Mouse (Mus musculus): ENCODE results near the gene Il12a. TPM values are rescaled to one million over a fixed set of nuclear protein-coding genes. Genes with fewer than 3 reads are reported as not detected.

Gene Il12a
- not detected in 2 replicates for total RNA-seq (2014; rRNA removed)
- polyA plus RNA-seq (2015; fragmentation: Nextera tagmentation; extraction: Ambion mirVana): 0.48 and 0.68 TPM in 2 replicates

DNA sequence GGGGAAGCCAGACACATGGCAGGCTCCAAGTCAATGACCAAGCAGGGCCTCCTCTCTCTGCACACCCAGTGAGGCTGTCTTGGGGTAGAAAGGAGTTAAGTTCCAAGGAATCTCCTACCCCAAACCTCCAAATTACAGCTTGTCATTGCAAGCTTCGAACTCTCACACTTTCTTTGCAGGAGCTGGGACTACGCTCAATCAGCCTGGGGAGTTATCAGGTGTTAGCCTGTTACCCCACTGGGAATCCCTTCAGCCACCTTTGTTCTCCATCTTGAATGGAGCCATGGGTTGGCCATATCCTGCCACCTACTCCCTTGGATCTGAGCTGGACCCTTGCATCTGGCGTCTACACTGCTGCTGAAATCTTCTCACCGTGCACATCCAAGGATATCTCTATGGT lies at the start of gene Il12a:
TSS of gene Il12a (plus strand) at position 301 of the 400 bp plus-strand sequence.
- Histone ChIP-seq H3K4me2 (ENCODE audit: low read depth, low read length) (no peak within 1 kb of the TSS), H3K27ac (no peak within 1 kb of the TSS), H3K9ac (replicated peaks; ENCODE audit: low read length) (no peak within 1 kb of the TSS), H3K4me3 (ENCODE audit: low read length) (no peak within 1 kb of the TSS), H3K9me3 (ENCODE audit: low read length) (no peaks in the 10 kb centered on the region), H3K27me3 (ENCODE audit: insufficient read depth, low read length) (no peaks in the 10 kb centered on the region), H3K36me3 (ENCODE audit: insufficient read depth, low read length) (no peaks in the 10 kb centered on the region), H3K4me1 (ENCODE audit: insufficient read depth, low read length) (peaks cover 5% of the 10 kb centered on the region; the same call in 1 of the 2 replicates)
- no peak for ATAC-seq
- TF ChIP-seq CTCF (IDR thresholded peaks at IDR 0.05; ENCODE audit: low read depth): no peak
- WGBS: 99% methylated on average over 4 of the region's 4 CpGs
- DNase-seq (ENCODE audit: low spot score): no peak

DNA sequence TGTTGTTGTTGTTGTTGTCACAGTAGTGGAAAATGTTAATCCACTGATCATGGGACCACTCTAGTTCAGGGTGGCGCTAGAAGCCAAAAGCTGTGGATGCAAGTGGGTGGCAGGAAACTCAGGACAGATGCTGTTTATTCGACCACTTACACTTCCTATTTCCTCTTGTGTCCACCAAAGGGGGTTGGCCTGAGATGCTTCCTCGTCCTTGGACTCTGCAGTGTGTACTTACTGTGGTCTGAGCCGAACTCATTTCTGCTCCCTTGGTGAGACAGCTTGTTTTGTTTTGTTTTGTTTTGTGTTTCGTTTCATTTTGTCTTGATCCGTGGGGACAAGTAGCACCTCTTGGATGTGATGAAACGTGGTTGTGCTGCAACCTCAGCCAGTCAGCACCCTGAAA lies 47.5 kb upstream of the Il12a start:
- Histone ChIP-seq H3K9ac (replicated peaks; ENCODE audit: low read length) (no peak overlapping the region), H3K27me3 (ENCODE audit: insufficient read depth, low read length) (no peaks in the 10 kb centered on the region), H3K4me2 (ENCODE audit: low read depth, low read length) (no peak overlapping the region), H3K36me3 (ENCODE audit: insufficient read depth, low read length) (no peaks in the 10 kb centered on the region), H3K9me3 (ENCODE audit: low read length) (no peaks in the 10 kb centered on the region), H3K4me1 (ENCODE audit: insufficient read depth, low read length) (no peaks in the 10 kb centered on the region), H3K27ac (no peak overlapping the region), H3K4me3 (ENCODE audit: low read length) (no peak overlapping the region)
- 88% methylated on average over 7 of the region's 7 CpGs for WGBS
- ATAC-seq (no peak), DNase-seq (ENCODE audit: low spot score) (no peak)
- no peak for TF ChIP-seq CTCF (IDR thresholded peaks at IDR 0.05; ENCODE audit: low read depth)

DNA sequence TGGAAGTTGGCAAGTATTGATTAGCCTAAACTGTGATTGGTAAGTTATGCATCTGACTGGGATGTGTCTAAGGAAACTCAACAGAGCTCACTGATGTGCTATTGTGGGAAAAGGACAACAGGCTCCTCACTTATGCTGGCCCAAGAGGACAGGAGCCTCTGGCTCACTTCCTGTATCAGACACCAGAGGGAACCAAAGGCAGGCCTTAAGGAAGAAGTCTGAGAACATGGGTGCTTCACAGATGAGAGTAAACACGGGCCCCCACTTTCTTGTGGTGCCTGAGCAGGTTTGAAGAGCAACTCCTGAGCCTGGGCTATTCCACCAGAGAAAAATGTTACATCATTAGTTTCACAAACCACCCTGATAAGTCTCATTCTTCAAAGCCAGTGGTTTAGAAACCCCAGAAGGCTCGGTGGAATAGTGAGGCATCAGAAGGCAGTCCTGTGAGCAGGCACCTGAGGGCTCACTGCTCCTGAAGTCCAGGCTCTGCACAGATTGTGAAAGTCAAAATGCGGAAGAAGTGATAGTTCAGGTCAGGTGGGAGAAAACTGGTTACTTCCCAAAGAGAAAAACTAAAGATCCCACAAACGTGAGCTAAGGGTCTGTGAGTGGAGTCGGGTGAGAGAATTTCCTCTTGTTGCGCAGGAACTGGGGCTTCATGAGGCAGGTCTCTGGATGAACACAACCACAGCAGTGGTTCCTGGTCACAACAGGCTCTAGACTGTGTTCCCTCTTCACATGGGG lies 43.9 kb upstream of the Il12a start:
- Histone ChIP-seq H3K9ac (replicated peaks; ENCODE audit: low read length) (no peak overlapping the region), H3K9me3 (ENCODE audit: low read length) (no peaks in the 10 kb centered on the region), H3K36me3 (ENCODE audit: insufficient read depth, low read length) (no peaks in the 10 kb centered on the region), H3K4me1 (ENCODE audit: insufficient read depth, low read length) (no peaks in the 10 kb centered on the region), H3K27ac (no peak overlapping the region), H3K4me3 (ENCODE audit: low read length) (no peak overlapping the region), H3K4me2 (ENCODE audit: low read depth, low read length) (no peak overlapping the region), H3K27me3 (ENCODE audit: insufficient read depth, low read length) (no peaks in the 10 kb centered on the region)
- ATAC-seq: no peak
- 89% methylated on average over 6 of the region's 6 CpGs for WGBS
- peak; percentile 49 for TF ChIP-seq CTCF (IDR thresholded peaks at IDR 0.05; ENCODE audit: low read depth)
- DNase-seq (ENCODE audit: low spot score): peak; percentile 12

DNA sequence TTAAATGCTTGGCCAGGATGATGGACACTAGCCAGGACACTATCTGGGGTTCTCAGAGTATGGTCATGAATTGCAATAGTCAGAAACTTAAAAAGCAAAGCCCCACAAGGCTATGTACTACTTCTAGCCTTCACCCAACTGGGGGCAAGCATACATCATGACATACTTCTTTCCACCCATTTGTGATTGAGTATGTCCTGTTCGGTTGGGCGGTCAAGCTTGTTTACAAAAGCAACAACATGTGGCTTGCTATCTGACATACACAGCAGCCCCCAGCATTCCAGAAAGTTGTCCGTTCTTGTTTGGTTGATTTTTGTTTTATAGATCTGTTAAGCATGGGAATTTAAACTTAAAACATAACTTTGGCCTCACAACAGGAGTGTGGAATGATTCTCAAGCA lies 43.2 kb upstream of the Il12a start:
- Histone ChIP-seq H3K4me1 (ENCODE audit: insufficient read depth, low read length) (no peaks in the 10 kb centered on the region), H3K9me3 (ENCODE audit: low read length) (no peaks in the 10 kb centered on the region), H3K27ac (no peak overlapping the region), H3K4me3 (ENCODE audit: low read length) (no peak overlapping the region), H3K36me3 (ENCODE audit: insufficient read depth, low read length) (no peaks in the 10 kb centered on the region), H3K27me3 (ENCODE audit: insufficient read depth, low read length) (no peaks in the 10 kb centered on the region), H3K4me2 (ENCODE audit: low read depth, low read length) (no peak overlapping the region), H3K9ac (replicated peaks; ENCODE audit: low read length) (no peak overlapping the region)
- no peak for TF ChIP-seq CTCF (IDR thresholded peaks at IDR 0.05; ENCODE audit: low read depth)
- ATAC-seq (no peak), DNase-seq (ENCODE audit: low spot score) (no peak)
- WGBS: 95% methylated on average over 3 of the region's 3 CpGs

DNA sequence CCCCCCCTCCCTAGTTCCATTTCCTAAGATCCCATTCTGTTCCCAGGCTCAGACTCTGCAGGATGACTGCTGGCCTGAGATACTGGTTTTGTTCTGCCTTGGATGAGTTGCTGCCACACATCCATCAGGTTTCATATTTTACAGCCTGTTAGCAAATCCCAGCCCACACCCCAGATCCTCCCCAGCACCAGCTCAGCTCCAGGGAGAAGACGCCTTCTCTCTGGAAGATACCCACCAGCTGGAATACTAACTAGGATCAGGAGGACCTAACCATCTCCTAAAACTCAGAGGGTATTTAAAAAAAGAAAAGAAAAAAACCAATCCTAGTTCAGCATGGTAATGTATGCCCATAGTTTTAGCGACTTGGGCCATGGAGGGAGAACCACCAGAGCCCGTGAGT lies 40.2 kb upstream of the Il12a start:
- WGBS: 92% methylated on average over 3 of the region's 3 CpGs

DNA sequence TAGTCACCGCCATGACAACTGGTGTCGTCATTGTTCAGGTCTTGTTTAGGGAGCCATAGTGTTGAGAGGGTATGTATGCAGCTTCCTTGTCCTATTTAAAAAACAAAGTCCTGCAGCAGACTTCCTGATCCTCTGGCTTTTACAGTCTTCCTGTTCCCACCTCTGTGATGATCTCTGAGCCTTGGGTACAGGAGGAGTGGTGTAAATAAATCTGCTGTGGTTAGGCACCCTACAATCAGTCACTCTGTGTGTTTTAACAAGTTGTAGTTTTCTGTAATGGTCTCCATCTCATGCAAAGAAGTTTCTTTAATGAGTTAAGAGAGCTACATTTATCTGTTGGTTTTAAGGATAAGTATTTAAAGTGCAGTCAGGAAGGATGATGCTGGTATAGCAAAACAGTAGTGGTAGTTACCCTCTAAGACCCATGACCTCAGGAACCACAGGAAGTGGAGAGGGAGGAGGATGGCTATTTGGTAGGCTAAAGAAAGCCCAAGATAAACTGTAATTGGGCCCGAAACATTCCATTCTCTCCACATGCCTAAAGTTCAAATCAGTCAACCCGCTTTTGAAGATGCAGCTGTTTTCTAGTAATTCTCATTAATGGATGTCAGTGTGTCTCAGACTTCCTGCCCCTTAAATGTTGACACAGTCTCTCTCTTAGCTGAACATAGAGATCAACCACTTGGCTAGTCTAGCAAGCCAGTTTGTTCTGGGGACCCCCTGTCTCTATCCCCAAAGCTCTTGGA lies 33.7 kb upstream of the Il12a start:
- Histone ChIP-seq H3K36me3 (ENCODE audit: insufficient read depth, low read length) (no peaks in the 10 kb centered on the region), H3K4me2 (ENCODE audit: low read depth, low read length) (no peak overlapping the region), H3K9me3 (ENCODE audit: low read length) (no peaks in the 10 kb centered on the region), H3K4me1 (ENCODE audit: insufficient read depth, low read length) (no peaks in the 10 kb centered on the region), H3K27ac (no peak overlapping the region), H3K9ac (replicated peaks; ENCODE audit: low read length) (no peak overlapping the region), H3K27me3 (ENCODE audit: insufficient read depth, low read length) (no peaks in the 10 kb centered on the region), H3K4me3 (ENCODE audit: low read length) (no peak overlapping the region)
- TF ChIP-seq CTCF (IDR thresholded peaks at IDR 0.05; ENCODE audit: low read depth): no peak
- WGBS: 89% methylated on average over 4 of the region's 4 CpGs
- DNase-seq (ENCODE audit: low spot score) (no peak), ATAC-seq (no peak)

More for the DNA sequence above, 40.2 kb upstream of the Il12a start:
- Histone ChIP-seq H3K9ac (replicated peaks; ENCODE audit: low read length) (no peak overlapping the region), H3K27me3 (ENCODE audit: insufficient read depth, low read length) (no peaks in the 10 kb centered on the region), H3K36me3 (ENCODE audit: insufficient read depth, low read length) (no peaks in the 10 kb centered on the region), H3K9me3 (ENCODE audit: low read length) (no peaks in the 10 kb centered on the region), H3K4me1 (ENCODE audit: insufficient read depth, low read length) (no peaks in the 10 kb centered on the region), H3K27ac (no peak overlapping the region), H3K4me2 (ENCODE audit: low read depth, low read length) (no peak overlapping the region), H3K4me3 (ENCODE audit: low read length) (no peak overlapping the region)
- TF ChIP-seq CTCF (IDR thresholded peaks at IDR 0.05; ENCODE audit: low read depth): no peak
- no peak for DNase-seq (ENCODE audit: low spot score)
- no peak for ATAC-seq

All from hindbrain, postnatal 0 days (tissue).